Mouse (Mus musculus) midbrain, embryonic 13.5 days (tissue): ENCODE measurements around the gene Sstr4. TPM values are rescaled to one million over a fixed set of nuclear protein-coding genes. Genes with fewer than 3 reads are reported as not detected.
A peak's percentile ranks its signal among the peaks of the same experiment; 100 is the strongest.

ENCODE experiments used
- ATAC-seq: fragments of 200-750 bp; cut with Nextera tagmentation; 2 replicates; pipeline ENCODE4 v1.8.0; 2017; ENCODE audit warnings: mild to moderate bottlenecking, moderate TSS enrichment, moderate library complexity
- H3K27ac ChIP-seq: fragments of 300-500 bp; sonication (generic); 2 replicates; pipeline ENCODE4 v1.5.1; 2015; ENCODE audit warnings: inconsistent platforms, mild to moderate bottlenecking, moderate library complexity
- H3K27me3 ChIP-seq: fragments of 300-500 bp; sonication (generic); 2 replicates; pipeline ENCODE4 v1.6.1; 2015; ENCODE audit warnings: mild to moderate bottlenecking, inconsistent platforms
- H3K36me3 ChIP-seq: fragments of 300-500 bp; sonication (generic); 2 replicates; pipeline ENCODE4 v1.6.1; 2015; ENCODE audit warnings: mild to moderate bottlenecking, inconsistent platforms
- H3K4me1 ChIP-seq: fragments of 300-500 bp; sonication (generic); replicated peaks from 2 replicates; pipeline ENCODE4 v1.6.1; 2015; ENCODE audit warnings: inconsistent platforms
- H3K4me2 ChIP-seq: fragments of 300-500 bp; sonication (generic); replicated peaks from 2 replicates; pipeline ENCODE4 v1.6.1; 2015; ENCODE audit warnings: moderate library complexity, mild to moderate bottlenecking, inconsistent platforms
- H3K4me3 ChIP-seq: fragments of 300-500 bp; sonication (generic); replicated peaks from 2 replicates; pipeline ENCODE4 v1.5.1; 2015; ENCODE audit warnings: mild to moderate bottlenecking, inconsistent platforms
- H3K9ac ChIP-seq: fragments of 300-500 bp; sonication (generic); replicated peaks from 2 replicates; pipeline ENCODE4 v1.6.1; 2015; ENCODE audit warnings: mild to moderate bottlenecking, inconsistent platforms
- H3K9me3 ChIP-seq: fragments of 300-500 bp; sonication (generic); 2 replicates; pipeline ENCODE4 v1.6.1; 2016; ENCODE audit warnings: mild to moderate bottlenecking, inconsistent platforms
- WGBS: fragments of 180-500 bp; shearing (Covaris S2); methylation state at CpG from one replicate; pipeline ENCODE4 v1.1.7; 2015; 5-methylcytosine and 5-hydroxymethylcytosine counted together
- polyA plus RNA-seq: library from polyadenylated mRNA; unstranded; fragments of >200 nt; fragmentation: Nextera tagmentation; extraction: Ambion mirVana; gene quantifications from 2 replicates; pipeline ENCODE4 v1.2.1, GENCODE M21; 2015

Sstr4 gene
- polyA plus RNA-seq, 1 experiment from 2014 or later = 1.5 TPM

DNA sequence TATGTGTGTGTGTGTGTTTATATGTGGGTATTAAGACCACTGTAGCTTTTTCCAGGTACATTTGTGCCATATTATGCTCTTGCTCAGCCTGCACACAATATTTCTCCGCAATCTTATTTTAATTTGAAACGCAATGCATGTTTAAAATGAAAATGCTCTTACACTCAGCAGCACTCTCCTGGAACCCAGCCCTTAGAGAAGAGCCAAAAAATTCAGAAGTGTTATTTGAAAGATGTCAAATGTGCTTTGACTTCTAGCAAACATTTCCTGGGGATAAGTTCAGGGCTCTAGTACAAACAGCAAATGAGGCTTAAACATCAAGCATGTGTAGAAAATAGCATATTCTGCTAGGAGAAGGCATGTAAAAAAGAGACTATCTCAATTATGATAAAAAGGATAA, 24.6 kb downstream of the Sstr4 start:
- ATAC-seq = no peak
- H3K4me1 ChIP-seq = no peaks in the 10 kb centered on the region
- WGBS = 98% methylated on average over 2 of the region's 2 CpGs

DNA sequence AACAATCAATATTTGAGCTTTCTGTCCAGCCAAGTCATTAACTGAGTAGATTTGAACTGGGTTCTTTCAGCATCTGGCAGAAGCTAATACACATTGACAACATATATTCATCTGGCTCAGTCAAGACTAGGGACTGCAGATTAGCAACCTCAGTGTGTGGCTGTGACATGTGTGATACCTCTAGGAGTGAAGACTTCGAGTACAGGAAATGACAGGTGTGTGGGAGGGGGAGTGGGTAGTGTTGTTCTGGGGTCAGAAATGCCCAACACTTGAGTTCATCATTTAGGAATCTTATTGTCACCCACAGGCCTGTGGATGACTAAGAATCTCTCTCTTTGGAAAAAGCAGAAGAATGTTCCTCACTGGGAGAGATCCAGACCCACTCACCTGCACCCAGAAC, 26.0 kb downstream of the Sstr4 start:
- no peak overlapping the region for H3K9ac ChIP-seq
- H3K36me3 ChIP-seq = no peaks in the 10 kb centered on the region
- no peak overlapping the region for H3K4me2 ChIP-seq
- no peak for ATAC-seq
- WGBS = 59% methylated on average over 1 of the region's 1 CpGs
- no peaks in the 10 kb centered on the region for H3K27me3 ChIP-seq
- H3K27ac ChIP-seq = no peak overlapping the region
- no peaks in the 10 kb centered on the region for H3K4me1 ChIP-seq
- no peak overlapping the region for H3K4me3 ChIP-seq
- H3K9me3 ChIP-seq = no peaks in the 10 kb centered on the region

More for the DNA sequence above, 24.6 kb downstream of the Sstr4 start:
- Histone ChIP-seq H3K9me3 (no peaks in the 10 kb centered on the region), H3K4me3 (no peak overlapping the region), H3K27me3 (no peaks in the 10 kb centered on the region), H3K27ac (no peak overlapping the region), H3K4me2 (no peak overlapping the region), H3K9ac (no peak overlapping the region), H3K36me3 (no peaks in the 10 kb centered on the region)

DNA sequence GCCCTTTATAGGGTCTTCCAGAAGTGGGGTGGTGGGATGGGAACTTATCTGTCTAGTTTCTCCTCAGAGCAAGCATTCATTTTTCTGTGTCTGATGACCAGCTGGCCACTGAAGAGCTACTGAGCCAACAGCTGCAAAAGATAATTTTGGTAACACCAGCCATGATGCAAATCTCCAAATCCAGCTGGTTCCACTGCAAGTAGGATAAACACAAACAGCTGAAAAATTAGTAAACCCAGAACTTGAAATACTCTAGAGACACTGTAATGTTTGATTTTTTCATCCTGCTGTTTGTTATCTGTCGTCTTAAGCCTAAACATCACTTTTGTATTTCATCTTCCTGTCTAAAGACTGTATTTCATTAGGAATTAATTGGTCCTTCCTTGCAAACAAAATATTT, 26.6 kb downstream of the Sstr4 start:
- Histone ChIP-seq H3K9ac (no peak overlapping the region), H3K4me3 (no peak overlapping the region), H3K9me3 (no peaks in the 10 kb centered on the region), H3K27me3 (no peaks in the 10 kb centered on the region), H3K36me3 (no peaks in the 10 kb centered on the region), H3K4me2 (no peak overlapping the region), H3K4me1 (no peaks in the 10 kb centered on the region), H3K27ac (no peak overlapping the region)
- no peak for ATAC-seq
- WGBS = 63% methylated on average over 1 of the region's 1 CpGs

DNA sequence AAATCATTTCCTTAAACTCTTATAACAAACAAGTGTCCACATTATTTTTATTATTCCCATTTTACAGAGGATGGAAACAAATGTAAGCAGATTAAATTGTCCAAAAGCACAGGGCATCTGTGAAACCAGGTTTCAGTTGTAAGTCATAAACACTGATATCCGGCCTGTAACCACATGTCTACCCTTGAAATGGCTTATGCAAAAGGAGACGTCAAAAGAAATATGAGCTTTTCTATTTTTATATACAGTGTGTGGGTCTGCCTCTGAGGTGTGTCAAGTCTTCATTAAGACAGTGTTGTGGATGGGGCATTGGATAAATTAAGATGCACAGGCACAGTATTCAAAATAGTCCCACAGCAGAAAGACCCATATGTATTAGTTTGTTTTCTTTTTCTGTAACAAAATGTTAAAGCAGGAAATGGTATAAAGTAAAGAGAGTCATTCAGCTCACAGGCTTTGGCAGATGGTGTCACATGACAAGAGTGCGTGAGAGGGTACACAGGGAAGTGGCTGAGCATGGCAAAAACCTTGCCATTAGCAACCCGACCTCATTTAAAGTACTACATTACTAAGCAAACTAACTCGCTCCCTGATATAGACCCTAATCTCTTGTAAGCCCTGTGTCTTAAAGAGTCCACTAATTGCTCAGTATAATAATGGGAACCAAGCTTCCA, 30.7 kb downstream of the Sstr4 start:
- no peaks in the 10 kb centered on the region for H3K27me3 ChIP-seq
- H3K4me2 ChIP-seq = no peak overlapping the region
- ATAC-seq = no peak
- no peaks in the 10 kb centered on the region for H3K9me3 ChIP-seq
- H3K4me1 ChIP-seq = no peaks in the 10 kb centered on the region
- no peak overlapping the region for H3K27ac ChIP-seq
- H3K36me3 ChIP-seq = no peaks in the 10 kb centered on the region
- no peak overlapping the region for H3K9ac ChIP-seq
- 89% methylated on average over 5 of the region's 5 CpGs for WGBS
- no peak overlapping the region for H3K4me3 ChIP-seq

DNA sequence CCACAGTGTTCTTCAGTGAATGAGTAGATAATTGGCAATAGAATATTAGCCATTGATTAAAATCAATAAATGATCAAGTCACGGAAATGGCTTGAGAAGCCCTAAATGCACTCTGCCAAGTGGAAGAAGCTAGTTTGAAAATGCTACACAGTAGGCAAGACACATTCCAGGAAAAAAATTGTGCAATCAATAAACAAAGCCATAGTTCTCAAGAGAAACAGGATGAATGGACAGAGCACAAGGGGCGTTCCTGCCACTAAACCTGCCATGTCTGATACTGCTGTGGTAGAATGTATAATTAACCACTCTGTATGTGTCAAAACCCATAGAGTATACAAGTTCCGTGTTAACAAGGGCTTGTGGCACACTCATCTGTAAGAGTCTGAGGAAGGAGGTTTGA, 32.4 kb downstream of the Sstr4 start:
- no peaks in the 10 kb centered on the region for H3K36me3 ChIP-seq
- no peaks in the 10 kb centered on the region for H3K4me1 ChIP-seq
- no peak overlapping the region for H3K27ac ChIP-seq
- no peak for ATAC-seq
- H3K9ac ChIP-seq = no peak overlapping the region
- 88% methylated on average over 3 of the region's 3 CpGs for WGBS
- H3K4me3 ChIP-seq = no peak overlapping the region
- H3K4me2 ChIP-seq = no peak overlapping the region
- H3K27me3 ChIP-seq = no peaks in the 10 kb centered on the region
- no peaks in the 10 kb centered on the region for H3K9me3 ChIP-seq

DNA sequence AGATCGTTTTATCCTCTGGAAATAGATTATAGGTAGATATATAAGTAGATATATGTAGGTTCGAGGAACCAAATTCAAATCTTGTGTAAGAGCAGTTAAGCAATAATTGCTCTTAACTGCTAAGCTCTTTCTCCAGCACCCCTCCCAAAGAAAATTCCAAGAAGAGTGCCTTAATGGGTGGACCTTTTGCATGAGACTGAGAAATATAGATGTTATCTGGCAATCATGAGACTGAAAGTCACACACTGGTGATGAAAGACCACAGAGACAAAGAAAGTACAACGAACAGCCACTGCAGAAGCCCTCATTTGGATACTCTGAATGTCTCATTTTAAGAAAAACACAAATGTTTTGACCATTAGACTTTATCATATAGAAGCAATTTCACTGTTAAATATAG, 33.4 kb downstream of the Sstr4 start:
- 82% methylated on average over 3 of the region's 3 CpGs for WGBS
- no peaks in the 10 kb centered on the region for H3K27me3 ChIP-seq
- H3K36me3 ChIP-seq = no peaks in the 10 kb centered on the region
- no peak overlapping the region for H3K4me2 ChIP-seq
- no peak overlapping the region for H3K27ac ChIP-seq
- ATAC-seq = no peak
- no peak overlapping the region for H3K9ac ChIP-seq
- no peaks in the 10 kb centered on the region for H3K9me3 ChIP-seq
- no peak overlapping the region for H3K4me3 ChIP-seq
- H3K4me1 ChIP-seq = no peaks in the 10 kb centered on the region

DNA sequence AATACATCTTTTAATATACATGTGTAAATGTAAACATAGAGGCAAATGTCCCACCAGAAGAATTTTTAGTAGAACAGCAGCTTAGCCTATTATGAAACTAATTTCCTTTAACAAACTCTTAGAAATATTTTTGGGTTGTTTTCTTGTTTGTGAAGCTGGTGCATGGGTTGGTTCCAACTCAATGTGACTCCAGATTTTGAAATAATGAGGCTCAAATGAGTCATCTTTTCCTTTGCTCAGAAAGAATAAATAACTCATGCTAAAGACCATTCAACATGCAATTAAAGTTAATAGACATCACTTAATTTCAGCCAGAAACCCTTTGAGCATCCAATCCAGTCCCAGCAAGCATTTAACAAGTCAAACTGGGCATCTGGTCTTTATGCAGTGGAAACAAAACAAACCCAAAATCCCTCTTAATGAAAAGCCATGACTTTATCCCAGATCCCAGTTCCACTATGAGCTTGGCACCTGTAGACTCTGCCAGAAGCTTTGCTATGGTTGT, 33.9 kb downstream of the Sstr4 start:
- no peak overlapping the region for H3K4me2 ChIP-seq
- ATAC-seq = no peak

DNA sequence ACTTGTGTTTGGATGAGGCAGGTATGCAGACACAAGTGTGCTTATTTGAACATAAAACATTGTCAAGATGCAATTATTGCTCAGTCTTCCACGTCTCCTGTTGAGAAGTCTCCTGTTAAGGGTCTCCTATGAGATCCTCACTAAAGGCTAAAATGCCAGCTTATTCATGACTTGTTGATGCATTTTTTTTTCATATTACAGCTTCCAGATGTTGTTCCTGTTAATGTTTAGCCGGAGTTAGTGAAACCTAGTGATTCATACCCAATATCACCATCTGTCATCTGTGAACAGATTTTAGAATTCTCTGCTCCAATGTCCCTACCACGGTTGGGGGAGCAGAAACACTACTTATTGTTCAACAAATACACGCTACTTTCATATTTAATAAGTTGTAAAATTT, 35.8 kb downstream of the Sstr4 start:
- no peak overlapping the region for H3K4me2 ChIP-seq
- ATAC-seq = no peak
- 82% methylated on average over 4 of the region's 4 CpGs for WGBS
- H3K36me3 ChIP-seq = no peaks in the 10 kb centered on the region
- no peaks in the 10 kb centered on the region for H3K9me3 ChIP-seq
- H3K4me1 ChIP-seq = no peaks in the 10 kb centered on the region
- H3K9ac ChIP-seq = no peak overlapping the region
- no peak overlapping the region for H3K4me3 ChIP-seq
- H3K27me3 ChIP-seq = no peaks in the 10 kb centered on the region
- no peak overlapping the region for H3K27ac ChIP-seq

More for the DNA sequence above, 33.9 kb downstream of the Sstr4 start:
- Histone ChIP-seq H3K9ac (no peak overlapping the region), H3K9me3 (no peaks in the 10 kb centered on the region), H3K27ac (no peak overlapping the region), H3K27me3 (no peaks in the 10 kb centered on the region), H3K36me3 (no peaks in the 10 kb centered on the region), H3K4me3 (no peak overlapping the region), H3K4me1 (no peaks in the 10 kb centered on the region)

DNA sequence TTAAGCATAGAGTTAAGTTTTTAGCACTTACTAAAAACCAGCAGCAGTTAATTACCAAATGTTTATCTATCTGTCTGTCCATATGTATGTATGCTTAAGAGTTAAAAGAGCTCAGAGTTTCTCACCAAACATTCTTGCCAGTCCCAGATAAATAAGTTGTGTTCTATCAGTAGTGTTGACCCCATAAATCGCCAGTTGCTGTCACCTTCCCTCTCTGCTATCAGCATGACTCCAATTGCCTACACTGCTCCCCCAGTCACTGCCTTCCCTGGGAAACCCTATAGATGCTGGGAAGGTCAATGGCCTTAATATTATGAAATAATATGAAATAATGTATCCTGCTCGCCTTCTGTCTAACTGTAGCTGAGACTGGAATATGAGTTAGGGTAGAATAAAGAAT, 37.2 kb downstream of the Sstr4 start:
- ATAC-seq = no peak
- Histone ChIP-seq H3K4me1 (no peaks in the 10 kb centered on the region), H3K9ac (no peak overlapping the region), H3K4me2 (no peak overlapping the region), H3K27ac (no peak overlapping the region), H3K36me3 (no peaks in the 10 kb centered on the region), H3K4me3 (no peak overlapping the region), H3K27me3 (no peaks in the 10 kb centered on the region), H3K9me3 (no peaks in the 10 kb centered on the region)
- WGBS = 78% methylated on average over 2 of the region's 2 CpGs

DNA sequence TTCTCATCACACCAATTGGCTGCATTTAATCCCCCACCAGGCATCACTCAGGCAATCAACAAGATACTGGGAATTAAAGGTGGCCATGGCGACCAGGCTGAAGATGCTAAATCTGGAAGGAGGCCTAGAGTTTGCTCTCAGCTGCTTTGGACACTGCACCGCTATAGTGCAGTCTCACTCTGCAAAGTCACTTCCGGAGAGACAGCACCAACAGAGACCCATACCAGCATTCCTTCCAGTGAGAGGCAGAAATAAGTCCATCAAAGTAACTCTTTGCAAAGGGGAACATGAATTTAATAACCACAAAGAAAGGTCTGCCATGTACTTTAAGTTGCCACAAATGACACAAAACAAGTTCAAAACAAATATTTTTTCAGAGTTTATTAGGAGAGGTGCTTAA, 41.1 kb downstream of the Sstr4 start:
- H3K27ac ChIP-seq = no peak overlapping the region
- no peaks in the 10 kb centered on the region for H3K9me3 ChIP-seq
- H3K36me3 ChIP-seq = no peaks in the 10 kb centered on the region
- ATAC-seq = 0 out of 2 replicates have a peak, but pooled peaks have one; percentile 48
- no peaks in the 10 kb centered on the region for H3K4me1 ChIP-seq
- no peak overlapping the region for H3K4me3 ChIP-seq
- no peaks in the 10 kb centered on the region for H3K27me3 ChIP-seq
- H3K9ac ChIP-seq = no peak overlapping the region
- no peak overlapping the region for H3K4me2 ChIP-seq
- WGBS = 43% methylated on average over 3 of the region's 3 CpGs

DNA sequence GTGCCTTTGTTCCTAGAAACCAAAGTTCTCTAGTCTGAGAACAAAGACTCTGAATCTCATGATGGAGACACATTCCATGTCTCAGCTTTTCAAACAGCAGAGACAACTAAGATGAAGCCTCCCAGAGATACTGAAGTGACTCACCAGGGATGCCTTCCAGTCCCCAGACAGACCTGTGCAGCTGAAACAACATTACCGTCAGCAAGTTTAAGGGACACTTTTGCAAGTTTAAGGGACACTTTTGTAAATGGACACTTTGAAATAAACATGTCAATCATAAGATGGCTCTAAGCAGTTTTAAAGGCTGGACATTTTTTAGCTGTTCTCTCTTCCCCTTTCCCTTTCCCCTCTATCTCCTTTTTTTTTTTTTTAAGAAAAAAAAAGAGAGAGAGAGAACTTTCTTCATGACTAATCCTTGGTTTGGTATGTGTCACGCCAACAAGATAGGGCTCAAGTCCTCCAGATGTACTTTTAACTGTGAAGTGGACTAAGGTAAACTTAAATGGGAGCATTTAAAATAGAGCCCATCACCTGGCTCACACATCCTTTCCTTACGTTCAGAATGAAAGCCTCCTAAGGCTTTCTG, 44.6 kb downstream of the Sstr4 start:
- H3K9me3 ChIP-seq = no peaks in the 10 kb centered on the region
- no peak for ATAC-seq
- H3K9ac ChIP-seq = no peak overlapping the region
- H3K4me3 ChIP-seq = no peak overlapping the region
- no peaks in the 10 kb centered on the region for H3K27me3 ChIP-seq
- no peak overlapping the region for H3K4me2 ChIP-seq
- H3K27ac ChIP-seq = no peak overlapping the region
- H3K4me1 ChIP-seq = no peaks in the 10 kb centered on the region
- no peaks in the 10 kb centered on the region for H3K36me3 ChIP-seq
- 73% methylated on average over 3 of the region's 3 CpGs for WGBS

DNA sequence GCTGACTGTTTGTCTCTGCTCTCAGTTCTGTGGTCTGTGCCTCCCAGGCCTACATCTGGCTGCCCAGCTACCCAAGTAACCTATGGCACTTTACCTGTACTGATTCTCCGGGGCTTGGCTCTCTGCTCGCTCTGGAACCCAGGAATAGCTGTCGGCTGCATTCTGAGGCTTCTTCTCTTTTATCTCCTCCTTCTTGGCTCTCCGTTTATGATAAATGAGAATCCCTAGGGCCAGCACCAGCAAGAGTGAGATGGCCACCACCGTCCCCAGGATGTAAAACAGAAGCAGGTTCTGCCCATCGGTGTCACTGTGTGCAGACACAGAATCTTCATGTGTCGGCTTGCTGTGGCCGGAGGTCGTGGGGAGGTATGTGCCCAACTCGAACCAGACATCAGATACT, 46.3 kb downstream of the Sstr4 start:
- WGBS = 93% methylated on average over 10 of the region's 10 CpGs
- H3K4me3 ChIP-seq = no peak overlapping the region
- ATAC-seq = no peak

DNA sequence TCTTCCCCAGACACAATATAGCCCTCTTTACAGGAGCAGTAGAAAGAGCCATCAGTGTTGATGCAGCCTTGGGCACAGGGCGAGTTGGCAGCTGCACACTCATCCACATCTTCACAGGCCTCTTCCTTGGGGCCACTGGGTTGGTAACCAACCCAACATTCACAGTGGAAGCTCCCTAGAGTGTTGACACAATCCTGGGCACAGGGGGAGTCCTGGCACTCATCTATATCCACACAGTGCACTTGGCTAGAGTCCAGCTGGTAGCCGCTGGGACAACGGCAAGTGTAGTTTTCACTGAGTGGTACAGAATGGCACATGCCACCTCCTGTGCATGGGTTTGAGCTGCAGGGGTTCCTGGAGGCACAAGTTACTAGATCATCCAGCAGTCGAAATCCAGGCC, 47.0 kb downstream of the Sstr4 start:
- Histone ChIP-seq H3K27ac (no peak overlapping the region), H3K9ac (no peak overlapping the region), H3K4me1 (no peaks in the 10 kb centered on the region), H3K4me2 (no peak overlapping the region), H3K4me3 (no peak overlapping the region), H3K27me3 (no peaks in the 10 kb centered on the region), H3K36me3 (no peaks in the 10 kb centered on the region), H3K9me3 (no peaks in the 10 kb centered on the region)
- WGBS = 80% methylated on average over 4 of the region's 4 CpGs
- peak; percentile 30; the same call in 1 of the 2 replicates for ATAC-seq

More for the DNA sequence above, 46.3 kb downstream of the Sstr4 start:
- Histone ChIP-seq H3K9me3 (no peaks in the 10 kb centered on the region), H3K4me1 (no peaks in the 10 kb centered on the region), H3K9ac (no peak overlapping the region), H3K4me2 (no peak overlapping the region), H3K27me3 (no peaks in the 10 kb centered on the region), H3K36me3 (no peaks in the 10 kb centered on the region), H3K27ac (no peak overlapping the region)
